Mouse (Mus musculus) heart, postnatal 0 days (tissue): ENCODE results near the gene Chad.

Experiments
- CTCF ChIP-seq: IDR thresholded peaks from 2 replicates; pipeline ENCODE4 v1.5.1; 2016; ENCODE audit warnings: antibody characterized with exemption, control low read depth, low read depth
- EP300 ChIP-seq: IDR thresholded peaks from 2 replicates; pipeline ENCODE4 v1.6.1; 2016; ENCODE audit warnings: antibody characterized with exemption, low read depth

DNA sequence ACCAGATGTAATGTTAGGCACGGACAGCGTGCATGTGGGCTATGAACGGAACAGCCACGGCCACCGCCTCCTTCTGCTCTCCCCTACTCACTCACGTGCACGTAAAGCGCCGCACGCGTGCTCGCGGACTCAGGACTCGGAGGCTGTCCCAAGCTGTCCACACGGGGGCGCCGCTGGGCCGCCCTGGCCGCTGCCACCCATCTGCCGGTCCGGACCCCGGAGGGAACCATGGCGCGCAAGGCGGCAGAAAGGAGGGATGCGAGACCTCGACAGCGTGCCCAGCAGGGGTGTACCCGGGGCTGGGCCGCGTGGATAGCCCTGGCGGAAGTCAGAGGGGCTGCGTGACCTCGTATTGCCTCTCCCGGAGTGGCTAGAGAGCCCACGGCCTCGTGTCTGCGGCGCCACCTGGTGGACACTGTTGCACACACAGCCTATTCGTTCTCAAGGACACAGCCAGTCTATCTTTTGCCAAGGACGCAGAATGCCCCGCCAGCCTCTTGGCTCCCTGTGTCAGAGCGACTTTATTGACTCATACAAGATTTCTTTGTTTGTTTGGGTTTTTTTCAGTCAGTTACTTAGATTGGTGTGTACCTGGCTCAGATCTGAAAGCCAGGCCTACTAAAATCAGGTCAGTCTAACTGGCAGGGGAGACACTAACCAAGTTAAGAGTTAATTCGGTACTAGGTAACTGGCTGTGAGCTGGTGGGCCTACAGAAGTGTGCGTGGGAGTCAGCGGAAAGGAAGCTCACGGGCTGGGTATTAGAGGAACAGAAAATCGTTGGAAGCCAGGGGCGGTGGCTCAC is 15.8 kb upstream of the Chad start, which contains the start of gene Rsad1:
- TF ChIP-seq CTCF = peak; percentile 77
- 0 out of 2 replicates have a peak, but pooled peaks have one; percentile 58 for TF ChIP-seq EP300
